Mouse (Mus musculus) myocyte (in vitro differentiated cells): Measurements from ENCODE around the gene Mfsd14b. TPM values are rescaled to one million over a fixed set of nuclear protein-coding genes. Genes with fewer than 3 reads are reported as not detected.

Experiments
- H3K27me3 ChIP-seq: one replicate; pipeline ENCODE4 v1.6.1; 2011; ENCODE audit not compliant: control insufficient read depth, insufficient read depth, insufficient read length
- H3K36me3 ChIP-seq: one replicate; pipeline ENCODE4 v1.6.1; 2011; ENCODE audit not compliant: control insufficient read depth, insufficient read depth
- H3K4me2 ChIP-seq: one replicate; pipeline ENCODE4 v1.6.1; 2011; ENCODE audit warnings: low read depth, control low read depth
- H3K4me3 ChIP-seq: one replicate; pipeline ENCODE4 v1.5.1; 2011; ENCODE audit warnings: mild to moderate bottlenecking, control low read depth, moderate library complexity
- H3K79me2 ChIP-seq: one replicate; pipeline ENCODE4 v1.6.1; 2011; ENCODE audit not compliant: control insufficient read depth, insufficient read depth
- H3ac ChIP-seq: one replicate; pipeline ENCODE4 v1.6.1; 2011; ENCODE audit not compliant: control insufficient read depth, insufficient read length
- CEBPB ChIP-seq: IDR thresholded peaks from 2 replicates; pipeline ENCODE4 v1.6.1; 2011; ENCODE audit warnings: mild to moderate bottlenecking, moderate library complexity; ENCODE audit not compliant: poor library complexity, insufficient read depth, severe bottlenecking
- E2F4 ChIP-seq: IDR thresholded peaks from one replicate; pipeline ENCODE4 v1.6.1; 2011; ENCODE audit warnings: mild to moderate bottlenecking, control low read depth, moderate library complexity; ENCODE audit not compliant: insufficient read depth
- MAX ChIP-seq: IDR thresholded peaks from one replicate; pipeline ENCODE4 v1.6.1; 2011; ENCODE audit warnings: low read depth, mild to moderate bottlenecking, control low read depth
- MYOD1 ChIP-seq, 3 experiments: IDR thresholded peaks; one replicate each; pipeline ENCODE4 v1.6.1; 2011; ENCODE audit warnings: control low read depth in 2 of 3, low read depth in 2 of 3, mild to moderate bottlenecking in 2 of 3, moderate library complexity in 1 of 3; ENCODE audit not compliant: insufficient read length in 2 of 3, control insufficient read depth in 1 of 3
- MYOG ChIP-seq, 3 experiments: IDR thresholded peaks; one replicate each; pipeline ENCODE4 v1.6.1; 2011; ENCODE audit warnings: control low read depth in 2 of 3, low read depth in 2 of 3, mild to moderate bottlenecking in 2 of 3; ENCODE audit not compliant: insufficient read length in 2 of 3, control insufficient read depth in 1 of 3, insufficient read depth in 1 of 3
- POLR2A ChIP-seq: IDR thresholded peaks from one replicate; pipeline ENCODE4 v1.6.1; 2011; ENCODE audit warnings: low read depth, mild to moderate bottlenecking, control low read depth, moderate library complexity; ENCODE audit not compliant: insufficient read length
- POLR2AphosphoS2 ChIP-seq: IDR thresholded peaks from one replicate; pipeline ENCODE4 v1.6.1; 2011; ENCODE audit warnings: low read depth, control low read depth; ENCODE audit not compliant: insufficient read length
- REST ChIP-seq: IDR thresholded peaks from one replicate; pipeline ENCODE4 v1.6.1; 2011; ENCODE audit warnings: mild to moderate bottlenecking, control low read depth, moderate library complexity; ENCODE audit not compliant: insufficient read depth, insufficient read length
- SRF ChIP-seq: IDR thresholded peaks from one replicate; pipeline ENCODE4 v1.6.1; 2011; ENCODE audit warnings: low read depth; ENCODE audit not compliant: control insufficient read depth, insufficient read length
- TCF12 ChIP-seq: IDR thresholded peaks from one replicate; pipeline ENCODE4 v1.6.1; 2011; ENCODE audit warnings: mild to moderate bottlenecking, control low read depth; ENCODE audit not compliant: poor library complexity, insufficient read depth, severe bottlenecking
- TCF3 ChIP-seq: IDR thresholded peaks from one replicate; pipeline ENCODE4 v1.6.1; 2011; ENCODE audit warnings: low read depth, control low read depth; ENCODE audit not compliant: insufficient read length
- USF1 ChIP-seq: IDR thresholded peaks from one replicate; pipeline ENCODE4 v1.6.1; 2011; ENCODE audit warnings: low read depth, mild to moderate bottlenecking, control low read depth, moderate library complexity
- polyA plus RNA-seq: library from polyadenylated mRNA; unstranded; fragments of >200 nt; fragmentation: generic; extraction: Trizol; gene quantifications from one replicate; pipeline ENCODE4 v1.2.1, GENCODE M21; 2012; ENCODE audit warnings: missing spikeins

Mfsd14b gene
- polyA plus RNA-seq, 1 experiment, result 6.0 TPM

- TF ChIP-seq MAX (no peak), TCF3 (no peak), POLR2AphosphoS2 (no peak), MYOG (IDR thresholded peaks at IDR 0.05; ENCODE audit: control insufficient read depth in 1 of 3, insufficient read depth in 1 of 3, insufficient read length in 2 of 3, low read depth in 2 of 3) (no peak), USF1 (no peak), TCF12 (no peak), CEBPB (no peak), REST (no peak), MYOD1 (IDR thresholded peaks at IDR 0.05; ENCODE audit: control insufficient read depth in 1 of 3, insufficient read length in 2 of 3, low read depth in 2 of 3) (no peak), POLR2A (no peak), E2F4 (no peak), SRF (no peak)
- Histone ChIP-seq H3K27me3 (no peaks in the 10 kb centered on the region), H3K79me2 (no peaks in the 10 kb centered on the region), H3K36me3 (no peaks in the 10 kb centered on the region), H3K4me2 (no peak within 1 kb of the TSS), H3K4me3 (no peak within 1 kb of the TSS), H3ac (no peak within 1 kb of the TSS)
Observed at GRCm38 (mm10) chr13:65032758-65033157, 80.0 kb downstream of the Mfsd14b start, which contains the start of gene Spata31d1c. TSS of gene Spata31d1c (plus strand) at chr13:65033058.

Other genes starting within 250 kb of the Mfsd14b start
- 0.02 TPM for gene Cntnap3, start 209.0 kb downstream of the Mfsd14b start, polyA plus RNA-seq
- not detected for gene Spata31, start 195.6 kb downstream of the Mfsd14b start, polyA plus RNA-seq
- gene Spata31d1c, start 79.9 kb downstream of the Mfsd14b start, polyA plus RNA-seq, result not detected
- gene Prss47, start 60.2 kb downstream of the Mfsd14b start, polyA plus RNA-seq, result not detected
- not detected for gene Olfr465-ps1, start 25.1 kb upstream of the Mfsd14b start, polyA plus RNA-seq
- not detected for gene Olfr466, start 37.3 kb upstream of the Mfsd14b start, polyA plus RNA-seq
- gene Nlrp4f, start 93.0 kb upstream of the Mfsd14b start, polyA plus RNA-seq, result not detected
- not detected for gene Gm10775, start 146.6 kb upstream of the Mfsd14b start, polyA plus RNA-seq
- gene Zfp369, start 165.8 kb upstream of the Mfsd14b start, polyA plus RNA-seq, result 11.9 TPM